Mouse (Mus musculus) lung, adult 2 months (tissue): ENCODE measurements around the gene Gm49318. TPM values are rescaled to one million over a fixed set of nuclear protein-coding genes. Genes with fewer than 3 reads are reported as not detected.

Experiments
- DNase-seq: peaks from one replicate; pipeline ENCODE4 v3.0.0; 2022
- H3K4me1 ChIP-seq: fragments of 200-500 bp; 2 replicates; pipeline ENCODE4 v1.6.1; 2011; ENCODE audit warnings: low read length; ENCODE audit not compliant: control insufficient read depth, insufficient read depth
- H3K4me3 ChIP-seq: fragments of 200-500 bp; replicated peaks from 2 replicates; pipeline ENCODE3; 2011; ENCODE audit warnings: low read depth, mild to moderate bottlenecking, control low read depth, low read length; ENCODE audit errors: extremely low read depth
- CTCF ChIP-seq: fragments of 200-500 bp; IDR thresholded peaks from 2 replicates; pipeline ENCODE4 v1.5.1; 2011; ENCODE audit warnings: mild to moderate bottlenecking, low read length, control low read depth; ENCODE audit not compliant: insufficient read depth
- POLR2A ChIP-seq: fragments of 200-500 bp; IDR thresholded peaks from 2 replicates; pipeline ENCODE4 v1.6.1; 2011; ENCODE audit warnings: low read depth, mild to moderate bottlenecking, control low read depth, low read length, borderline replicate concordance; ENCODE audit errors: extremely low read depth
- WGBS: fragments of 180-500 bp; shearing (Covaris S2); methylation state at CpG from one replicate; pipeline ENCODE4 v1.1.7; 2018; 5-methylcytosine and 5-hydroxymethylcytosine counted together
- polyA plus RNA-seq: library from polyadenylated mRNA; depleted of rRNA; stranded (reverse); fragments of >200 nt; gene quantifications from 2 replicates; pipeline ENCODE4 v1.2.3, GENCODE M21; 2012

The Gm49318 gene
- polyA plus RNA-seq, 1 experiment: not detected

GRCm38 (mm10) chr9:22012731-22013130 lies 58.3 kb downstream of the Gm49318 start:
- Histone ChIP-seq H3K4me1 (no peaks in the 10 kb centered on the region), H3K4me3 (no peak overlapping the region)
- 95% methylated on average over 13 of the region's 13 CpGs for WGBS
- TF ChIP-seq POLR2A (no peak), CTCF (no peak)
- no peak for DNase-seq

DNA sequence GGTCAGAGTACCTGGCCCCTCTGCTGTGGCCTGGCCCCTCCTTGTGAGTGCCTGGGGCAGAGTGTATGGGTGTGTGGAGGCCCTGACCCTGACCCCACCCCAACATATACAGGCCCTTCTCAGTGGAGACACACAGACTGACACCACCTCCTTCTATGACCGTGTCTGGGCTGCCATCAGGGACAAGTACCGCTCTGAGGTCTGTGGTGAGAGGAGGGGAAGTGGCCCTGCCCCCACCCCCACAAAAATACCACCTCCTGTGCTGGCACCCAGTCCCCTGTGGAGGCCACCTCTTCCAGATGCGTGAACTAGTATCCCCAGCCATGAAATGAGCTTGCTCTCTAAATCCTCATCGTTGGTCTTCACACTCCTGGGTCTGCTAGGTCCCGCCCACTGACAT lies 60.0 kb downstream of the Gm49318 start:
- TF ChIP-seq POLR2A (no peak), CTCF (no peak)
- 75% methylated on average over 5 of the region's 5 CpGs for whole genome bisulfite sequencing
- Histone ChIP-seq H3K4me1 (no peaks in the 10 kb centered on the region), H3K4me3 (no peak overlapping the region)
- no peak for DNase-seq

GRCm38 (mm10) chr9:22004546-22004945 lies 66.5 kb downstream of the Gm49318 start:
- TF ChIP-seq POLR2A (no peak), CTCF (no peak)
- Histone ChIP-seq H3K4me1 (0 out of 2 replicates have a peak, but pooled peaks cover 6% of the 10 kb centered on the region), H3K4me3 (no peak overlapping the region)
- DNase-seq: no peak
- WGBS: 93% methylated on average over 12 of the region's 12 CpGs

GRCm38 (mm10) chr9:22003163-22003554 lies 67.9 kb downstream of the Gm49318 start:
- Histone ChIP-seq H3K4me3 (peak overlapping the region; percentile 77), H3K4me1 (0 out of 2 replicates have a peak, but pooled peaks cover 6% of the 10 kb centered on the region)
- 0% methylated on average over 18 of the region's 18 CpGs for WGBS
- no peak for TF ChIP-seq CTCF
- no peak for TF ChIP-seq POLR2A
- no peak for DNase-seq

DNA sequence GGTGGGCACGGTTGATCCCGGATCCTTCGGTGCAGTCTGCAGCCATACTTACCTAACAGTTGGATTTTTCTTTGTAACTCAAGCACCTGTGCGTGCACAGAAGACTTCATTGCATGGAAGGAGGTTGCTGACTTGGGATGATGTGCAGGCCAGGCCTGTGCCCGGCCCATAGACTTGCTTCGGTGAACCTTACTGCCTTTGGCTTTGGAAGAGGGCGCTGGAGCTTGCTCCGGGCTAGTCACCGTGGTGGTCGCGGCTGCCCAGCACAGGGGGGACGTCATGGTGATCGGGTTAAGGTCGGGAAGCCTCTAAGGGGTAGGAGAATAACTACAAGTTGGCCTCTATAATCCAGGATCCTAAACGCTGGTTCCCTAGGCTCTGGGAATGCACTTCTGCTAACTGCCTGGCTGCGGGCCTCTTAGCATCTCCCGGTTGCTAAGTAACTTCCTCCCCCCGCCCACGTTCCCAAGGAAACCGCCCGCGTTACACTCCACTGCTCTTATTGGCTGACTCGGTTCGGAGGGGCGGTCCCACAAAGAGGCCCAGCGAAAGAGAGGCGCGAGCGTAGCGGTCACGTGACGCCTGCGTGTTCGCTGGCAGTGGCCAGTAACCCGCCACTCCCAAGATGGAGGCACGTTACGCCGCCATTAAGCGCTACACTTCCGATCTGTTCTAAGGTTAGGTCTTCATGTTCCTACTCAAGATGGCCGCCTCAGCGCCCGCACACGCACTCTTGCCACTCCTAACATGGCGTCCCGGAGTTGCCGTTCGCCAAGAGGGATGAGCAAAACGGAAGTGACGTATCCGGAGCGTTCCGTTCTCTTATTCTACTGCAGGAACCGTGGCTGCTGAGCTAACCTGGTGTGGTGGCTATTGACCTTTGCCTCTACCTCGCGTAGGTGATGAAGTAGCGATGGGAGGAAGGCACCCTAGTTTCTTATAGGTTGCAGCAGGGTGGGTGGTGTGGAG lies 68.6 kb downstream of the Gm49318 start, which contains the start of the genes Ccdc151 and Prkcsh:
Gene Ccdc151, minus strand, starts transcription at position 441 of the 969 bp plus-strand sequence.
Gene Prkcsh, plus strand, starts transcription at position 613 of the 969 bp plus-strand sequence.
- peak; percentile 98 for DNase-seq
- 7% methylated on average over 57 of the region's 57 CpGs for WGBS
- Histone ChIP-seq H3K4me3 (peak within 1 kb of the TSS; percentile 77), H3K4me1 (0 out of 2 replicates have a peak, but pooled peaks cover 6% of the 10 kb centered on the region)
- TF ChIP-seq POLR2A (peak; percentile 93; the same call in 1 of the 2 replicates), CTCF (no peak)

DNA sequence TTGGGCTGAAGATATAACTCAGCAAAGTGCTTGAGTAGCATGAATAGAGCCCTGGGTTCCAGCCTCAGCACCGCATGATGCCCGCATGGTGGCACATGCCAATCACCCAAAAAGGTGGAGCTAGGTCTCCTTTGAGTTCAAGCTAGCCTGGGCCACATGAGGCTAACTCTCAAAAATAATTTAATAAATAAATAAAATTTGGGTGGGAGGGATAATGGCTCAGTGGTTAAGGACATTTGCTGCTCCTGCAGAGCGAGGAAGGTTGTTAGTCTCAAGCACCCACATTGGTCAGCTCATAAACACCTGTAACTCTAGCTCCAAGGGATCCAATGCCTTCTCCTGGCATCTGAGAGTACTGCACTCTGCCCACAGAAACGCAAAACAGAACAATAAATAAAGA lies 69.4 kb downstream of the Gm49318 start:
- Histone ChIP-seq H3K4me3 (no peak overlapping the region), H3K4me1 (0 out of 2 replicates have a peak, but pooled peaks cover 6% of the 10 kb centered on the region)
- WGBS: 85% methylated on average over 4 of the region's 4 CpGs
- no peak for DNase-seq
- TF ChIP-seq POLR2A: no peak
- no peak for TF ChIP-seq CTCF

DNA sequence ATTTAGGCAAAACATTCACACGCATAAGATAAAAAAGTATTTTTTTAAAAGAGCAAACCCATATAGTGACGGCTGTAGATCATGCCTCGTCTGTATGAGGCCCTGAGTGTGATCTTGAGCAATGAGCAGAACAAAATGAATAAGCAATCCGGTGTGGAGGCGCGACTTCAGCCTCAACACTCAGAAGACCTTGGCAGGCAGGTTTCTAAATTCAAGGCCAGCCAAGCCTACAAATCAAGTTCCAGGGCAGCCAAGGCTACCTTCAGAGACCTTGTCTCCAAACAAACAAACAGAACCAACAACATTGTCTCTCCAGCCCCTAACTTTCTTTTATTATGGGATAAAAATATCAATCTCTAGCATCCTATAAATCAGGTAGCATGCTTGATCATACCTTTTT lies 70.8 kb downstream of the Gm49318 start:
- WGBS: 88% methylated on average over 6 of the region's 6 CpGs
- 0 out of 2 replicates have a peak, but pooled peaks cover 6% of the 10 kb centered on the region for H3K4me1 ChIP-seq
- no peak overlapping the region for H3K4me3 ChIP-seq
- no peak for DNase-seq
- TF ChIP-seq CTCF (no peak), POLR2A (no peak)

DNA sequence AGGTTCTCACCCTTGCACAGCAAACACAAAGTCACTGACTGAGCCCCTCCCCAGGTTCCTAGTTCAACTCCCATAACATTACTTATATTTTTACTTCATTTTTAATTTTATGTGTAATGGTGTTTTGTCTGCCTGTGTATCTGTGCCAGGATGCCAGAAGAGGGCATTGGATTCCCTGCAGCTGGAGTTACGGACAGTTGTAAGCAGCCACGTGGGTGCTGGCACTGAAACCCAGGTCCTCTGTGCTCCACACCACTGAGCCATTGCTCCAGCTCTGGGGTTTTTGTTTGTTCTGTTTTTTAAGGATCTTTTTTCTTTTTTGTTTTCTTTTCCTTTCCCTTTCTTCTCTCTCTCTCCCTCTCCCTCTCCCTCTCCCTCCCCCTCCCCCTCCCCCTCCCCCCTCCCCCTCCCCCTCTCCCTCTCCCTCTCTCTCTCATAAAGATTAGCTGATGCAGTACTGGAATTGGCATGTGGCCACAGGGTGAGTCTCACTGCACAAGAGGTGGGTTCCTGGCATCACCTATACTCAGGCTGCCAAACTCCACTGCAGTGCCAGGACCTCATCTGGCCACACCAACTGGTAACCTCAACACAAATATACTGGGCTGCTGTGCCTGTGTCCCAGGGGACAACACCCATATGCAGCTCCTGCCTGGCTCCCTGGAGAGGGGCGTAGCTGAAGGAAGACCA lies 74.7 kb downstream of the Gm49318 start:
- DNase-seq: no peak
- 81% methylated on average over 3 of the region's 3 CpGs for WGBS
- TF ChIP-seq CTCF: no peak
- TF ChIP-seq POLR2A: no peak
- Histone ChIP-seq H3K4me1 (no peaks in the 10 kb centered on the region), H3K4me3 (no peak overlapping the region)

DNA sequence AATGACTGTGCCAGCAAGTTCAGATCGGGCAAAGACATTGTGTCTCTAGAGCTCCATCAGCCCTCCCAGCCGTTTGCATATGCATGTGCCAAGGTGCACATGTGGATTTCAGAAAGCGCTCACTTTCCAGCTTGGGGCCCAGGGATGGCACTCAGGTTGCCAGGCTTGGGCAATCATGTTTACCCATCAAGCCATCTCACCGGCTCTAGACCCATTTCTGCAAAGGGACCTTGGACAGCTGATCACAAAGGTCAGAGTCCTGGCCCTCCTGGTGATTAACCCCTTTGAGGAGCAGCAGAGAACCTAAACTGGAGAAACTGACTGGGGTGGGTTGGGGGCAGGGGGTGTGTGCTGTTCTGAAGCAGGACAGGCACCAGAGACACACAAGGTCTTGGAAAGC lies 78.8 kb downstream of the Gm49318 start:
- Histone ChIP-seq H3K4me1 (peaks cover 5% of the 10 kb centered on the region; the same call in 1 of the 2 replicates), H3K4me3 (no peak overlapping the region)
- 77% methylated on average over 4 of the region's 4 CpGs for WGBS
- no peak for TF ChIP-seq CTCF
- no peak for TF ChIP-seq POLR2A
- no peak for DNase-seq
